Comparison of ENCODE assay signal across 16 mouse cellular contexts in genomic region chr7:93061747-93062146, GRCm38 (mm10). TPM values are rescaled to one million over a fixed set of nuclear protein-coding genes. Genes with fewer than 3 reads are reported as not detected.
DNase-seq lines count a peak whose midpoint lies in the region; ATAC-seq and TF ChIP-seq lines count a peak whose summit lies in the region.
"Had no signal": no experiment of that assay in that cellular context is flagged by ENCODE, and none has a peak within 500 bp of the region (broad histone marks: within the 10 kb centered on the region; RNA-seq: fewer than 3 reads in every experiment).

No protein-coding gene starts in this region.

- H3K79me2 ChIP-seq in heart, adult 2 months (replicated peaks; ENCODE audit: control insufficient read depth, insufficient read depth, low read length): no peaks in the 10 kb centered on the region

- TF ChIP-seq CTCF in heart, adult 2 months (IDR thresholded peaks at IDR 0.05): no peak

- TF ChIP-seq EP300 in heart, adult 2 months (IDR thresholded peaks at IDR 0.05; ENCODE audit: insufficient read depth, low read depth, low read length): no peak

- ATAC-seq in neural tube, embryonic 11.5 days (ENCODE audit: insufficient read depth, low FRiP score, low TSS enrichment): peak; percentile 54; the same call in 1 of the 2 replicates
- ATAC-seq in hindbrain, embryonic 13.5 days (ENCODE audit: low FRiP score): peak; percentile 76
- ATAC-seq in neural tube, embryonic 14.5 days (ENCODE audit: low read depth): peak; percentile 81
- ATAC-seq: liver, postnatal 0 days had no signal

- intact Hi-C loops in heart, adult 2 months (cut with DNase I): no loop called here

- peak overlapping the region; percentile 77; the same call in 1 of the 2 replicates for H3K27ac ChIP-seq in neural tube, embryonic 11.5 days (ENCODE audit: low read depth, low read length)
- peak overlapping the region; percentile 67 for H3K27ac ChIP-seq in hindbrain, embryonic 13.5 days
- H3K27ac ChIP-seq in midbrain, embryonic 10.5 days (replicated peaks): peak overlapping the region; percentile 75
- H3K27ac ChIP-seq in neural tube, embryonic 14.5 days (ENCODE audit: low read depth, low read length): peak overlapping the region; percentile 76
- no peak overlapping the region for H3K27ac ChIP-seq in heart, adult 2 months
- H3K27ac ChIP-seq: kidney, embryonic 15.5 days; macrophage had no signal

- H3K4me1 ChIP-seq in neural tube, embryonic 11.5 days (ENCODE audit: control insufficient read depth, insufficient read depth, low read length): peaks cover 6% of the 10 kb centered on the region
- H3K4me1 ChIP-seq in hindbrain, embryonic 13.5 days (replicated peaks): peaks cover 19% of the 10 kb centered on the region
- H3K4me1 ChIP-seq in midbrain, embryonic 10.5 days: peaks cover 51% of the 10 kb centered on the region
- peaks cover 13% of the 10 kb centered on the region for H3K4me1 ChIP-seq in neural tube, embryonic 14.5 days (ENCODE audit: control insufficient read depth, insufficient read depth, low read length)
- no peaks in the 10 kb centered on the region for H3K4me1 ChIP-seq in heart, adult 2 months (ENCODE audit: control insufficient read depth, insufficient read depth, low read length)
- H3K4me1 ChIP-seq: heart, embryonic 12.5 days; kidney, embryonic 15.5 days had no signal

- H3K4me2 ChIP-seq in neural tube, embryonic 11.5 days (ENCODE audit: low read depth): no peak overlapping the region
- peak overlapping the region; percentile 23 for H3K4me2 ChIP-seq in hindbrain, embryonic 13.5 days
- peak overlapping the region; percentile 18; the same call in 1 of the 2 replicates for H3K4me2 ChIP-seq in neural tube, embryonic 14.5 days (ENCODE audit: low read depth, low read length)
- H3K4me2 ChIP-seq: heart, embryonic 12.5 days; kidney, embryonic 15.5 days had no signal

- WGBS in neural tube, embryonic 11.5 days: 39% methylated on average over 3 of the region's 3 CpGs
- 14% methylated on average over 3 of the region's 3 CpGs for WGBS in hindbrain, embryonic 13.5 days
- 16% methylated on average over 3 of the region's 3 CpGs for WGBS in midbrain, embryonic 10.5 days
- 16% methylated on average over 3 of the region's 3 CpGs for whole genome bisulfite sequencing in neural tube, embryonic 14.5 days
- WGBS in heart, adult 2 months: 81% methylated on average over 3 of the region's 3 CpGs

- no peaks in the 10 kb centered on the region for H3K36me3 ChIP-seq in neural tube, embryonic 11.5 days (ENCODE audit: control insufficient read depth, insufficient read depth, low read length)
- no peaks in the 10 kb centered on the region for H3K36me3 ChIP-seq in hindbrain, embryonic 13.5 days
- no peaks in the 10 kb centered on the region for H3K36me3 ChIP-seq in midbrain, embryonic 10.5 days
- no peaks in the 10 kb centered on the region for H3K36me3 ChIP-seq in neural tube, embryonic 14.5 days (ENCODE audit: control insufficient read depth, insufficient read depth, low read length)
- H3K36me3 ChIP-seq in heart, adult 2 months (ENCODE audit: control insufficient read depth, insufficient read depth, low read length): no peaks in the 10 kb centered on the region
- H3K36me3 ChIP-seq: heart, embryonic 12.5 days; kidney, embryonic 15.5 days had no signal

- H3K4me3 ChIP-seq in neural tube, embryonic 11.5 days (ENCODE audit: low read depth, low read length): no peak overlapping the region
- no peak overlapping the region for H3K4me3 ChIP-seq in hindbrain, embryonic 13.5 days
- H3K4me3 ChIP-seq in midbrain, embryonic 10.5 days: peak overlapping the region; percentile 26; the same call in 1 of the 2 replicates
- H3K4me3 ChIP-seq in neural tube, embryonic 14.5 days (ENCODE audit: low read depth, low read length): no peak overlapping the region
- no peak overlapping the region for H3K4me3 ChIP-seq in heart, adult 2 months
- H3K4me3 ChIP-seq: heart, embryonic 12.5 days; kidney, embryonic 15.5 days; myocyte had no signal

- no peaks in the 10 kb centered on the region for H3K27me3 ChIP-seq in neural tube, embryonic 11.5 days (ENCODE audit: control insufficient read depth, insufficient read depth, low read length)
- H3K27me3 ChIP-seq in hindbrain, embryonic 13.5 days: no peaks in the 10 kb centered on the region
- H3K27me3 ChIP-seq in midbrain, embryonic 10.5 days (ENCODE audit: low read depth, poor library complexity, severe bottlenecking): no peaks in the 10 kb centered on the region
- H3K27me3 ChIP-seq in neural tube, embryonic 14.5 days (ENCODE audit: control insufficient read depth, insufficient read depth, low read length): no peaks in the 10 kb centered on the region
- no peaks in the 10 kb centered on the region for H3K27me3 ChIP-seq in heart, adult 2 months (ENCODE audit: control insufficient read depth, insufficient read depth, low read length)
- H3K27me3 ChIP-seq: heart, embryonic 12.5 days; kidney, embryonic 15.5 days had no signal

- TF ChIP-seq POLR2A in heart, adult 2 months (IDR thresholded peaks at IDR 0.05; ENCODE audit: insufficient read depth, low read depth, low read length): no peak

- DNase-seq in neural tube, embryonic 11.5 days (ENCODE audit: low spot score): no peak
- no peak for DNase-seq in neural tube, embryonic 10.5 days (ENCODE audit: extremely low spot score, low spot score)
- DNase-seq in midbrain, embryonic 10.5 days (ENCODE audit: low spot score): no peak
- no peak for DNase-seq in c-Kit-positive CD71-positive TER-119-positive erythroid progenitor cells, embryonic 14.5 days (ENCODE audit: low spot score)
- no peak for DNase-seq in left cerebral cortex, adult 8-10 months (ENCODE audit: low spot score in 2 of 2)
- no peak for DNase-seq in heart, adult 2 months
- DNase-seq: cerebellum, adult 9-11 months; gastrocnemius, postnatal 14 days; liver, postnatal 0 days; spleen, adult 18-20 months had no signal

- no peaks in the 10 kb centered on the region for H3K9me3 ChIP-seq in neural tube, embryonic 11.5 days (ENCODE audit: control insufficient read depth, low read length)
- 0 out of 2 replicates have a peak, but pooled peaks cover 3% of the 10 kb centered on the region for H3K9me3 ChIP-seq in hindbrain, embryonic 13.5 days
- peaks cover 6% of the 10 kb centered on the region for H3K9me3 ChIP-seq in midbrain, embryonic 10.5 days (replicated peaks)
- no peaks in the 10 kb centered on the region for H3K9me3 ChIP-seq in neural tube, embryonic 14.5 days (ENCODE audit: control insufficient read depth, low read length)
- H3K9me3 ChIP-seq: kidney, embryonic 15.5 days had no signal

- H3K9ac ChIP-seq in neural tube, embryonic 11.5 days (ENCODE audit: low read length): no peak overlapping the region
- H3K9ac ChIP-seq in hindbrain, embryonic 13.5 days: no peak overlapping the region
- no peak overlapping the region; the same call in 1 of the 2 replicates for H3K9ac ChIP-seq in neural tube, embryonic 14.5 days (replicated peaks; ENCODE audit: low read depth, low read length)
- no peak overlapping the region for H3K9ac ChIP-seq in heart, adult 2 months (ENCODE audit: low read depth, low read length)
- H3K9ac ChIP-seq: heart, embryonic 12.5 days; kidney, embryonic 15.5 days; liver, postnatal 0 days had no signal

RNA-seq across cellular contexts. Expression of gene Fam181b, which starts 17.9 kb away (rescaled TPM):
- 56.0 and 62.8 TPM in 2 replicates for polyA plus RNA-seq in neural tube, embryonic 11.5 days (2014; fragmentation: Nextera tagmentation; extraction: Ambion mirVana)
- 36.3 and 42.4 TPM in 2 replicates for polyA plus RNA-seq in hindbrain, embryonic 13.5 days (2015; fragmentation: Nextera tagmentation; extraction: Ambion mirVana)
- 65.1 and 66.1 TPM in 2 replicates for polyA plus RNA-seq in midbrain, embryonic 10.5 days (2016; fragmentation: Nextera tagmentation; extraction: Ambion mirVana)
- 61.6 and 61.7 TPM in 2 replicates for polyA plus RNA-seq in neural tube, embryonic 14.5 days (2014; fragmentation: Nextera tagmentation; extraction: Ambion mirVana)
- 10 to 100 TPM; 15.8 to 22.3 (median 19.5) TPM for total RNA-seq in left cerebral cortex, adult 8-10 months (2022)
- 1 to 10 TPM; 4.4 to 5.0 TPM for total RNA-seq in heart, adult 2 months (2021)
- 1.3 and 1.4 TPM in 2 replicates for polyA plus RNA-seq in heart, adult 2 months (2012; rRNA removed)
- polyA plus RNA-seq: macrophage had no signal

Comparison
In these comparisons a context has a peak if more than half of its experiments do, and no peak if none do; other contexts are left out.
1. RNA of gene Fam181b, which starts 17.9 kb away (polyA plus RNA-seq): 65.1 to 66.1 TPM in midbrain, embryonic 10.5 days, 56.0 to 62.8 TPM in neural tube, embryonic 11.5 days, 61.6 to 61.7 TPM in neural tube, embryonic 14.5 days and 36.3 to 42.4 TPM in hindbrain, embryonic 13.5 days; 1.3 to 1.4 TPM in heart, adult 2 months; every median in the first group is over 10 times any median in the second.
2. Peak in every context shown above with its lines, with median percentiles within 50 percentile points of each other: ATAC-seq.